Mouse (Mus musculus) kidney, postnatal 25 days (tissue): ENCODE data around the gene Gdf1.

ENCODE experiments used
- DNase-seq, 2 experiments: peaks; one replicate each; pipeline ENCODE4 v3.0.0; 2021; ENCODE audit warnings: mixed read lengths in 2 of 2

Gene Gdf1

GRCm38 (mm10) chr8:70330741-70331364 is 1.2 kb downstream of the Gdf1 start:
- no peak for DNase-seq

GRCm38 (mm10) chr8:70331526-70331925 is 1.9 kb downstream of the Gdf1 start:
- DNase-seq, result no peak

DNA sequence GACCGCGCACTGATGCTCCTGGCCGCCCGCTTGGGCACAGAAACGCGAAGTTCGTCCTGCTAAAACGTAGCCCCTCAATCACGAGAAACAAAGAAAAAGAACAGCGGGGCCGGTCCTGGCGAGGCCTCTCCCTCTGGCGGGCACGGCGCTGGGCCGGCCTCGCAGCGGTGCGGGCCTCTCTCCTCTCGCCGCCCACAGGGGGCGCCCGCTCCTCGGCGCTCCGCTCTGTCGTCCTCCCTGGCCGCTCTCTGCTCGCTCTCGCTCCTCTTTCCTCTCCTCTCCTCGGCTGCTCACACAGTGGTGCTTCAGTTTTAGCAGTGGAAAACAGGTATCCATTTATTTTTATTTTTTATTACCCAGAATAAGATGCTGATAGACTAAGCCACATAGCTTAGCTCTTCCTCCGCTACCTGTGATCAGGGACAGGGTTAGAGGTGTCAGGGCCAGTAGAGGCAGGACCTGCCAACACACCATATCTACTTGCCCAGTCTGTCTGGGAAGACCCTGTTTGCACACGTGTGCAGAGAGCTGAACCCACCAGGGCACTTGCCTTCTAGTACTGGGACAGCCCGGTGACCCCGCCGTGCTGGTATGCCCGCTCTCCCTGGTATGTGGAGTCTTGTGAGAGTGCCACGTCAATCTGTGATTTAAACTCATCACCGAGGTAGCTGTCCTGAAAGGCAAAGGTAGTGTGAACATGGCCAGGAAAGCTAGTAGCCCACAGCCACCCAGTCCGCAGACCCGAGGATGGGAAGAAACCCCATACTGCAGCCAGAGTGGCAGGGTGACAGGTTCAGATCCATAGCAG is 2.7 kb downstream of the Gdf1 start:
- DNase-seq, result peak; percentile 47 to 62

GRCm38 (mm10) chr8:70332878-70333202 is 3.2 kb downstream of the Gdf1 start:
- DNase-seq, result no peak

- no peak for DNase-seq
These were observed 9.3 kb downstream of the Gdf1 start for GRCm38 (mm10) chr8:70338931-70339330.

DNA sequence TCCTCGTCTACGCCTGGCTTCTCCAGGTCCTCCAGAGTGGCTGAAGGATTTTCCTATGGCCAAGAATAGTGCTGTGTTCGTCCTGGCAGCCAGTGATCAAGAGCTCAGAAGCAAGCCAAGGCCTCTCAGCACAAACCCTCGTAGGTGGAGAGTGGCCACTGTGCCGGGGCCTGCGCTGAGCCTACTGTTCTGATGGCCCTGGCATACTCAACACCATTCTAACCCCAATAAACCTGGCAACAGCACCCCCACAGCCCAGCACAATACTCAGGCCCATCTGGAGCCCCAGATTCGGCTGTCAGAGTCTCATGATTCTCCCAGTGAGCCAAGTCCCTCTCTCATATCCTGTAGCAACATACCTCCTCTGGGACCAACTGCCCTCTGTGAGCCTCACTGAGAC is 11.0 kb downstream of the Gdf1 start:
- no peak for DNase-seq

GRCm38 (mm10) chr8:70342007-70342406 is 12.4 kb downstream of the Gdf1 start:
- DNase-seq, result no peak

DNA sequence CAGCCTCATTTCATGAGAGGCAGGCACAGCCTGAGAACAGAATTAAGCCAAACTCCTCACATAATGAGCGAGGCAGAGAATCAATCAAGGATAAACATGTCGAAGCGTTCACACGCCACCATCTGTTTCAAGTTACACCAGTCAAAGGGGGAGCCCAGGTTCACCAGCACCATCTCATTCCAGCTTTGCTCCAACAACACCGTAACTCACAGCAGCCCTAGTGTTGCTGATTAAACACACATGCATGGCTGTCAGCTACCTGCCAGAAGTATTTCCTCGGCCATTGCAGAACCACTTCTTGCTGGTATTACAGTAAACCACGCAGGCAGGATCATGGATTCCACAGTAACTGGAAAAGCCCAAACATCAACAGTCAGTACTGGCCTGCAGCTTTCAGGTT is 13.5 kb downstream of the Gdf1 start:
- no peak for DNase-seq

DNA sequence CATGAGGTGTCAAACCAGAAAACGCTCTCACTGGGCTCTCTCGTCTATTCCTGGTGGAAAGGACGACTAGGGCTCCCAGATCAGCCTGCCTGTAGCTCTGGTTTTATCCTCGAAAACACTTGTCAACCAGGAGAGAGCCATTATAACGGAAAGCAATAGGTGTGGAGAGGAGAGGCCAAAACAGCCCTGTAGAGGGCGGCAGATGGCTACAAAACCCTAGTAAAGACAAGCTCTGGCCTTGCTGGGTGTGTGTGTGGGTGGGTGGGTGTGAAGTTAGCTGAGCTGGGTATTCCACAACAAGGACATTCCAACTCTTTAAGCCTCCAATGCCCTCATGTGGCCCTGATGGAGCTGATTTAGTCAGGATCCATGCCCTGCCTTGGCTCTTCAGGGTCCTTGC is 14.1 kb downstream of the Gdf1 start:
- peak in 1 of 2 experiments; percentile 48 for DNase-seq

GRCm38 (mm10) chr8:70344279-70344678 is 14.7 kb downstream of the Gdf1 start:
- DNase-seq, result no peak

GRCm38 (mm10) chr8:70347443-70347842 is 17.8 kb downstream of the Gdf1 start:
- DNase-seq, result no peak

GRCm38 (mm10) chr8:70347860-70348420 is 18.3 kb downstream of the Gdf1 start:
- peak; percentile 47 to 80 for DNase-seq

DNA sequence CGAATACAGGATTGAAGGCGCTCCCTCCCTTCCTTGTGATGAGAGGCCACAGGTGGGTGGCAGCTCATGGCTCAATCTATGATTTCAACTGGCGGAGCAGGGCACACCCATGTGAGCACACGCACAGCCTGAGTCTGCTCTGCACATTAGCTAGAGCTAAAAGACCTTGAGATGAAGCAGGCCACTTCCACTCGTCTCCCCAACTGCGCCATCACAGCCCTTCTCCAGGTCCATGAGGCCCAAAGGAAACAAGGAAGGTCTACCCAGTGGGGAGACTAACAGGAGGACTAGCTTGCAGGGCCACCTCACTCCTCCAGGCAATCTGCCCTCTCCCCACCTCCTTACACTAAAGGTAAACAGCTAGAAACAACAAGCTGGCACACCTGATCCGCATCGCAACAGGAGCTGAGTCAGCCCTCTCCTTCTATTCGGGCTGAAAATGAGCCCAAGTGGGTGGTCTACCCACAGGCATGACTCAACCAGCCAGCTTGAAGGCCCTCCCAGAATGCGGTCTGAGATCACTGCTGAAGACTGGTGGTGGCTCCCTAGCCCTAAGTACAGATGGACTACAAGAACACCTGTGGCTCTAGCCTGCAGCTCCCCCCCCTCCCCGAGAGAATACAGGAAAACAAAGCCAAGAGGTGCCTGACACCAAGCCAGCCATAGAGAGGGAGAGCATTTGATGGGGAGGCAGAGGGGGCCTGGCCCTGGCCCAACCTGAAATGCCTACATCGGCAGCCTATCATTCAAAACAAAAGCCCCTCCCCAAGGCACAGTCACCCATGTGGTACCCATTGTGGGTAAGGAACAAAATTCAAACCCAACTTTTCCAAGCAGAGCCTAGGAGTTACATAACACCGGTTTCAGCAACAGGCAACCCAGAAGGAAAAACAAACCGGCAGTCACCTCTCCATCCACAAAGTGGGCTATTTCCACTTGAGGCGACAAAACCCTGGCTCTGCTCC is 21.7 kb downstream of the Gdf1 start:
- DNase-seq, result no peak

- no peak for DNase-seq
These were observed 22.4 kb downstream of the Gdf1 start for GRCm38 (mm10) chr8:70352000-70352384.

DNA sequence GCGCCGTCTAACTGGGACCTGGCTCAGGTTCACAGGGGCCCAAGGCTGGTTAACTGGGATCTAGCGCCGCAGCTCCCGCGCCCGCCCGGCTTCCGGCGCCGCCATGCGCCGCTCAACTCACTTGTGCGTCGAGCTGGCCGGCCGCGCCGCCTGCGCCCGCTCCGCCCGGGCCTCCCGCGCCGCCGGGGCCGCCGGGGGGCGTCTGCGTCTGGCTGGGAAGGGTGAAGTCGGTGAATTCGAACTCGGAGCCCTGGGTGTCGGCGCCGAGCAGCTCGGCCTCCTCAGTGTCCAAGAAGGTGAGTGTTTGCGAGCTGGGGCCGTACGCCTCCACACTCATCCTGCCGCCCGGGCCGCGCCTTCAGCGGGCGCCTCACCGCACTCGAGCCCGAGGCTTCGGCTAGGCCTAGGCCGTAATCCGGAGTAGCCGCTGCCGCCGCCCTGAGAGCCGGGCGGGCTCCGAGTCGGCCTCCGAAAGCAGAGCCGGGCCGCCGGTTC is 23.1 kb downstream of the Gdf1 start:
- DNase-seq, result peak; percentile 37 to 62

DNA sequence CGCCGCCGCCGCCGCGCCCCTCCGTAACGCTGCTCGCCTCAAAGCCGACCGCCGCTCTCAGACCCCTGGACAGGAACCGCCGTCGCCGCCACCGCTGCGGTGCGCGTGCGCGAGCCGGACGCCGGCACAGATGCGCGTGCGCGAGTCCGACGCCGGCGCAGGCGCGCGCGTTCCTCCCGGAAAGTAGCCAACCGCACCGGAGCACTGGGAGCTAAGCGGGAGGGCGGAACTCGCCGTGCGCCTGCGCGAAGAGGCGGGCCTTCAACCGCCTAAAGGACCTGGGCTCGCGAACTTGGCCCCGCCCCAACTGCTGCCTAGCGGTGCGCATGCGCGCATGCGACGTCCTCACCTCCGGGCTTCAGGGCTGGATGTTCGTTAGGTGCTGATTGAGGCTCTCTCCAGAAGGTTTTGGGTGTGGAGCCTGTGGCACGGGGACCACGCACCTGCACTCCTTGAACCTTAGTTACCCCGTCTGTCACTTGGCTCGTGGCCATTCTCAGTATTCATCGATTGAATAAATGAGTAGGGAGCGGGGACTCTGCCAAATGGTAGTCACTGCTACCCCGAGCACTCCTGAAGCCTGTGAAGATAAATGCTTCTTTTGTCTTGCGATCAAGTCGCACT is 23.7 kb downstream of the Gdf1 start, which contains the start of gene Upf1:
Gene Upf1, minus strand, starts transcription at position 85 of the 624 bp plus-strand sequence.
- DNase-seq, result peak; percentile 98 to 100

- DNase-seq, result no peak
These were observed 24.4 kb downstream of the Gdf1 start for GRCm38 (mm10) chr8:70354004-70354403.

GRCm38 (mm10) chr8:70356111-70356510 is 26.5 kb downstream of the Gdf1 start:
- no peak for DNase-seq

GRCm38 (mm10) chr8:70359411-70359810 is 29.8 kb downstream of the Gdf1 start:
- DNase-seq, result peak; percentile 62 to 75

DNA sequence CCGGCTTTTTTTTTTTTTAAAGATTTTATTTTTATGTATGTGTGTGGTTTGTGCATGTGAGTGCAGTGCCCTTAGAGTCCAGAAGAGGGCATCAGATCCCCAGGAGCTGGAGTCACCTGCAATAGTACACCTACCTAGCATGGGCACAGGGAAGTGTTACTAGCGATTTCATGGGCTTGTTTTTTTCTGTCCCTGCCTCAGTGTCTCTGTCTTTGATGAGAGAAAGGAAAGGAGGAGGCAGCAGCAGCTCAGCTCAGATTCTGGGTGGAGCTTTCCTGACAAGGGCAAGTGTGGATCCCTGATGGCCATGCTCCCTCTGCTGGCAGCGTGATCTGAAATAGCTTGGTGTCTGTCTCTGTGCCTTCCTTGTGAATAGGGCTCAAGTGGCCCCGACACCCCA is 31.2 kb downstream of the Gdf1 start:
- peak in 1 of 2 experiments; percentile 54 for DNase-seq

DNA sequence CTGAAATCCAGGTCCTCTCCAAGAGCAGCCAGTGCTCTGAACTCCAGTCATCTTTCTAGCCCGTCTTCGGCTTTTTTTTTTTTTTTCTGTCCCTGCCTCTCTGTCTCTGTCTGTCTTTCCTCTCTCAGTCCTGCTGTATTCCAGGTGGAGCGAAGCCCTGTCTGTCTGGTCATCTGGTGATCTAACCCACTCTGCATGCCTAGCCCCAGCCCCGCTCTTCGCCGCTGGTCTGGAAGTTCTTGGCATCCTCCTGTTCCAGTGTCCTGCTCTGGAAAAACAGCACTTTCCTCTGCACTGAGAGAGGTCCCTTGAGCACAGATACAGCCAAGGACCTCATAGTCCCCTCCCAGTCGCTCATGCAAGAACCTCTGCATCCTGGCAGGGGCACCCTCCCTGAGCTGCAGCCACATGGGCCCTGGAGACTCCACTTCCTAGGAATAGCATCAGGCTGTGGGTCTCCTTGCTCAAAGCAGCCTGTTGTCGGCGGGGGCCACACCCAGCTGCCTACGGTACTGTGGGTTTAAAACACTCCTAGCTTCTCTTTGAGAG is 31.9 kb downstream of the Gdf1 start:
- no peak for DNase-seq

DNA sequence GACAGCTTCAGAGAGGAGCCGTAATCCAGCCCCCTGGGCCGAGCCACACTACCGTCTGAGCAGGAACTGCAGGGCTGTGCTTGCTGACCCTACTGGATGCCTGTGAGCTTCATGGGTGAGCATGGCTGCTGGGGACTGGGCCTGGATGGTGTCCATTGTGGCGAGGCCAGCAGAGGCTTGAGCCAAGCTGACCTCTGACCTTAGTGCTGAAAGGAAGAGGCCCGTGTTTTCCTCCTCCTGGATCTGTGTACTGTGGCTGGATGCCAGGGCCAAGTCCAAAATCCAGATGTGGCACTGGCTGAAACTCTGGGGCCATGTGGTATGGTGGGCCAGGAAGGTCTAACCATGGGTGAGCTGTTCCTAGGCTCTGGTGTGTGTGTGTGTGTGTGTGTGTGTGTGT is 34.4 kb downstream of the Gdf1 start:
- DNase-seq, result peak; percentile 83 to 90
